Mouse (Mus musculus): ENCODE results near the gene Hps5.

The Hps5 gene

GRCm38 (mm10) chr7:46734983-46735382 lies 60.9 kb downstream of the Hps5 start:
- no peak for DNase-seq

DNA sequence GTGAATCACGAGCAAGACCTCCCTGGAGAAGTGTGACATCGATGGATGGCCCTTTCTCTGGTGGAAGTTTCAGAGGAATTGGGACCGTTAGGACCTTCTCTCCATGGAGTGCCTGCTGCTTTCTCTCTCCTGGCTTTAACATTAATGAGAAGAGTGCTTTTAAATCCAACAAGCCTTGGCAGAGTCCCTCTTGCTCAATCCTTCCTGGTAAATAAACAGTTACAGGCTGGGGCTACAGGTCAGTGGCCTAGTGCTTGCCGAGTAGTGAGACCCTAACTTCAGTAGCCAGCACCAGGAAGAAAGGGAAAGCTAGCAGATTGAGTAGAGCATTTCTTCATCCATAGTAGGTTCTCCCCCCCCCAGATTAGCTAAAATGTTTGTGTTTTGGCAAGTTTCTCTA lies 63.4 kb downstream of the Hps5 start, which contains the start of gene Saa4:
TSS of gene Saa4 (minus strand) at position 146 of the 400 bp plus-strand sequence.
- DNase-seq, result no peak

DNA sequence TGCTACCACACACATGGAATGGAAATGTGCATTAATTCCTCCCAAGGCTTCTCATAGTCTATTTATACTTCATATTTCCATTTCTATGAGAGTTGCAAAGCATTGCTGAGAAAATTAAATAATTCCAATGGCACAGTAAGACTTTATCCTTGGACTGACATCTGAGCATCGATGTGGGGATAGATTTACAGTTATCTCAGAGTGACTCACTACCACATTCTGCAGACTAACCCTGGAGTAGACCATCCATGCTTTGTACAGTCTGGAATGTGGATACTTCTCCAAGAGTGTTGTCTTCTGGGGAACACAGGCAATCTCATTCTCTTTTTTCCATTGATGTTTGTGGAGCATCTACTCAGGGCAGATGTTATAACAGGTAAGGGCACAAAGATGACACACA lies 68.3 kb downstream of the Hps5 start:
- no peak for DNase-seq

- peak; percentile 41 for DNase-seq
These were observed 71.5 kb downstream of the Hps5 start for GRCm38 (mm10) chr7:46724396-46724795.

DNA sequence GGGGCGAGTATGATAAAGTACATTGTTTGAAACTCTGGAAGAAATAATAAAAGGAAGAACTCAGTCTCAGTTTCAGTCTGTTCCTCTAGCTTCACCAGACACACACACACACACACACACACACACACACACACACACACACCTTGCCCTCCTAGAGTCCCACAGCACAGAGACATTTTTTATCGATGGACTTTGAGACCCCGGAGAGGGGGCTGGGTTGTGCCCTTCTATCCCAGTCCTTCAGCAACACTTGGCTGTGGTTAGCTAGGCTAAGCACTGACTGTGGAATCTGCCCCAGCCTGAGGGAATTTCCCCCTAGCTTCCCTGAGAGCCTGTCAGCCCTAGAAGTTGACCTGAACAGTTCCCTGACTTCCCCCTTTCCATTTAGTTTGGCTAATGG lies 72.0 kb downstream of the Hps5 start:
- no peak for DNase-seq

DNA sequence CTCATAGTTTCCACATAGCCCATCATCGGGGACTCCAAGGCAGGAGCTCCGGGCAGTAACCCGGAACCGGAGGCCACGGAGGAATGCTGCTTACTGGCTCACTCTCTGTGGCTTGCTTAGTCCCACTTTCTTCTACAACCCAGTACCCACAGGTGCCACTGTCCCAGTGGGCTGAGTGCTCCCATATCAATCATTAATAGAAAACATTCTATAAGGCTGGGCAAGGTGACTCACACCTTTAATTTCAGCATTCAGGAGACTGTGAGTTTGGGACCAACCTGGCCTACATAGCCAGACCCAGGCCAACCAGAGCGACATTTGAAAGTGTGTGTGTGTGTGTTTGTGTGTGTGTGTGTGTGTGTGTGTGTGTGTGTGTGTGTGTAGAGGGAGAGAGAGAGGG lies 72.5 kb downstream of the Hps5 start:
- no peak for DNase-seq

DNA sequence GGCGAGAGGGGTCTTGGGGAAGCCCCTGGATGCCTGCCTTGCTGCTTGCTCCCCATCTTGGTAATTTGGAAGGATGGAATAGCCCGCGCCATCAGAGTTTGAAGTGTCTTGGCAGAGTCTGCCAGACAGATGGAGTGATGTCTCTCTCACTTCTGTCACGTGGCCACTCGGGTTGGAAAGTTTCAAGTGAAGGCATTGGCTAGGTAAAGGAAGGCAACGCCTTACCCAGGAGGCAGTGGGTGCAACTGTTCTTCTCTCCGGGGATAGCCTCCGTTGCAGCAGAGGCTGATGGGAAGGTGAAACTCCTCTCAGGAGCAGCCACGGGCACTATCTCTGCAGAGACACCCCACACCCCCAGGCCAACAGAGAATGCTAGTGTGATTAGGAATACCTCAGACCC lies 75.4 kb downstream of the Hps5 start:
- no peak for DNase-seq

- DNase-seq, result no peak
These were observed 76.3 kb downstream of the Hps5 start for GRCm38 (mm10) chr7:46719526-46719925.

DNA sequence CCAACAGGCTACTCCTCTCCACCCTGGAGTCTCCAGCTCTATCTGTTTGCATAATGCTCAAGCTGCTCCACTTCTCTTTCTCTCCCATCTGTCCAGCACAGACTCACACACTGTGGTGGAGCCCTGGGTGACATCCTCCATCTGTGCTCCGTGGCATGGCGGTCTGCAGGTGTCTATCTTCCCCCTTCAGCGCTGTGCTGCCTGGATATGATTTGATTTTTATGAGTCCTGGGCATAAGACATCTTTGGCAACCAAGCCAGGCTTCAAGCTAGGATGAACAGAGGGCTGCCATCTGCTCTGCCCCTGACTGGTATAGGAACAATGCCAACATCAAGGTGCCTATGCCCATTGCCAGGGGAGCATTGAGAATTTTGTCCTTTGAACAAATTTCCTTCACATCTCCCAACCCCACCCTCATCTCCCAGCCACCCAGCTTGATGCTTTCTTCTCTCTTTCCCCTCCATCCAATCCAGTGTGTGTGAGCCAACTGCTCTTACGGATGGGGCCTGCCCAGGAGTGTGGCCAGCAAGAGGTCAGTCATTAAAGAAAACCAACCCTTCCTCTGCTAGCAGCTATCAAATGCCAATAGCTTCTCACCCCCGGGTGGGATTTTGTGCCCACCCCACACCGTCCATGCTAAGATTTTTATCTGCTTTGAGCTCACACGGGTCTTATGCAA lies 77.1 kb downstream of the Hps5 start:
- no peak for DNase-seq

GRCm38 (mm10) chr7:46716897-46717296 lies 79.0 kb downstream of the Hps5 start:
- no peak for DNase-seq

DNA sequence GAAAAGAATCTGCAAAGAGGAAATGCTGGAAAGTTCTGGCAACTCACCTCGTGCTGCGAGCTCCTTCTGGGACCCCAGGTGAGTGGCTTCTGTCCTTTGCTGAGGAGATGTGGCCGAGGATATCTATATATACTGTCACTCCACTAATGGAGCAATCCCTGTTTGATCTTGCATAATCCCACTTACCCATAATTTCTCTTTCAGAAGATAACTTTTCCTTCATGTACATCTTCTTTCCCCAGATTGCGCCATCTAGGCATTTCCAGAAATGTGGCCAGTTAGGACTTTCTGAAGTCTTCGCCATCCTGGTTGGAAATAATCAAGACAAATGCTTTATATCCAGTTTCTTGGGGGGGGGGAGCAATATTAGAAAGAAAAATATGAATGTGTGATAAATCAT lies 80.3 kb downstream of the Hps5 start, which contains the start of gene Saa3:
TSS of gene Saa3 (minus strand) at position 101 of the 400 bp plus-strand sequence.
- DNase-seq, result no peak

DNA sequence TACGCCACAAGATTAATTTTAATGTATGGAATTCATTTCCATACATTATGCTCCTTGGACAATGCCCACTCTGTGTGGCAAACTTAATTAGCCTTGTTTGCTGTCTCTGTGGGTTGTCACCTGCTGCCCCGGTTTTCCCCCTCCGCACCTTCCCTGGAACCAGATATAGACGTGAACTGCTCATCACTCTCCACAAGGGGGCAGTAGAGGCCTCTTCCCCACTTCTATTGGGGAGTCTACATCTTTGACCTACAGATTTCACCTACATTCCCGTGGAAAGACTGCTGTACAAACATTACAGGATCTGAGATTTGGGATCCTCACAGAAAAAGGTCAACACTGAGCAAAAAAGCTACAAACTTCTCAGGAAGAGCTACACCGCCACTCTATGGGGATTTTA lies 81.3 kb downstream of the Hps5 start:
- DNase-seq, result no peak

GRCm38 (mm10) chr7:46712250-46712649 lies 83.6 kb downstream of the Hps5 start:
- DNase-seq, result no peak

Measured in layer of hippocampus, adult 9-11 months (tissue).